Mouse (Mus musculus) naive thymus-derived CD4-positive, alpha-beta T cell, adult 5 months (primary cell): ENCODE results near the gene Nap1l5. TPM values are rescaled to one million over a fixed set of nuclear protein-coding genes. Genes with fewer than 3 reads are reported as not detected.

ENCODE experiments used
- polyA plus RNA-seq: library from polyadenylated mRNA; unstranded; fragments of 100-300 nt; shearing (Covaris generic); gene quantifications from one replicate; pipeline ENCODE4 v1.2.1, GENCODE M21; 2017

The Nap1l5 gene
- polyA plus RNA-seq = 0.68 TPM

DNA sequence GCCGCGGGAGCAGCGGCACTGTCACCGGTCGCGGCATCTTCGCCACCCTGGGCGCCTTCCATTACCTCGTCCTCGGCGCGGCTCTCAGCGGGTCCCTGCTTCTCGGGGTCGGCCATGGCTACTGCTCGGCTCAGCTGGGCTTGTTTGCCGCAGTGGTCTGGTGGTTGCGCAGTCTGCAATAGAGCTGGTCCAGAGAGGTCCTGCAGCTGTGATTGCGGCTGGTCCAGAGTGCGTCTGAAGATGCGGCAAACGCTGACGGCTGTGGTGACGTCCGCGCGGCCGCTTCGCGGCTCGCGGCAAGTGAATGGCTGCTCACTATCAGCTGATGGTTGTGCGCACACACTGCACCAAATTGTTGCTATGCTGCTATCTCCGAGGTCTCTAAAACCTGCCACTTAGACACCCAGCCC is at the start of gene Nap1l5:
TSS of gene Nap1l5 (minus strand) at position 225 of the 410 bp plus-strand sequence.

Other genes starting within 250 kb of the Nap1l5 start
- gene Herc3, start 75.6 kb downstream of the Nap1l5 start, polyA plus RNA-seq = 129 TPM
- gene Fam13a, start 117.5 kb upstream of the Nap1l5 start, polyA plus RNA-seq = 0.62 TPM